Mouse (Mus musculus) lung, postnatal 14 days (tissue): ENCODE measurements around the gene Adprh.
"Not testable (repeated sequence)": the region's sequence is repeated elsewhere in the genome, so short reads cannot be mapped to it uniquely, and the experiment has no call there.

Experiments used
- DNase-seq: peaks from one replicate; pipeline ENCODE4 v3.0.0; 2021

Adprh gene

GRCm38 (mm10) chr16:38466089-38466488, 13.6 kb upstream of the Adprh start:
- DNase-seq: no peak

GRCm38 (mm10) chr16:38463305-38463704, 10.8 kb upstream of the Adprh start:
- DNase-seq: no peak

- no peak for DNase-seq
Observed at GRCm38 (mm10) chr16:38462161-38462560, 9.7 kb upstream of the Adprh start.

GRCm38 (mm10) chr16:38461749-38462148, 9.2 kb upstream of the Adprh start:
- DNase-seq: no peak

- no peak for DNase-seq
Observed at GRCm38 (mm10) chr16:38459990-38460389, 7.5 kb upstream of the Adprh start.

GRCm38 (mm10) chr16:38458600-38459280, 6.2 kb upstream of the Adprh start:
- DNase-seq: no peak

GRCm38 (mm10) chr16:38456812-38457567, 4.5 kb upstream of the Adprh start:
- no peak for DNase-seq

GRCm38 (mm10) chr16:38455511-38456418, 3.3 kb upstream of the Adprh start, which contains the start of gene Cd80:
Cd80 (plus strand) TSS chr16:38455561.
- no peak for DNase-seq

- DNase-seq: no peak
Observed at GRCm38 (mm10) chr16:38454533-38455254, 2.2 kb upstream of the Adprh start.

GRCm38 (mm10) chr16:38453952-38454351, 1.4 kb upstream of the Adprh start:
- no peak for DNase-seq

GRCm38 (mm10) chr16:38453203-38453553, 675 bp upstream of the Adprh start:
- DNase-seq: no peak

- peak; percentile 3 for DNase-seq
Observed at GRCm38 (mm10) chr16:38451421-38452205, 890 bp downstream of the Adprh start.

GRCm38 (mm10) chr16:38450707-38451106, 1.8 kb downstream of the Adprh start:
- no peak for DNase-seq

GRCm38 (mm10) chr16:38448458-38448857, 4.0 kb downstream of the Adprh start:
- DNase-seq: no peak

GRCm38 (mm10) chr16:38447366-38447765, 5.1 kb downstream of the Adprh start:
- DNase-seq: no peak

- DNase-seq: not testable (repeated sequence)
Observed at GRCm38 (mm10) chr16:38446141-38446540, 6.4 kb downstream of the Adprh start.

- no peak for DNase-seq
Observed at GRCm38 (mm10) chr16:38445576-38445975, 6.9 kb downstream of the Adprh start.

- DNase-seq: no peak
Observed at GRCm38 (mm10) chr16:38445046-38445445, 7.5 kb downstream of the Adprh start.

GRCm38 (mm10) chr16:38443721-38444464, 8.6 kb downstream of the Adprh start:
- no peak for DNase-seq

GRCm38 (mm10) chr16:38442216-38442615, 10.3 kb downstream of the Adprh start:
- DNase-seq: no peak

GRCm38 (mm10) chr16:38441611-38442010, 10.9 kb downstream of the Adprh start:
- no peak for DNase-seq
